Mouse (Mus musculus) forebrain, embryonic 16.5 days (tissue): ENCODE measurements around the gene Picalm. TPM values are rescaled to one million over a fixed set of nuclear protein-coding genes. Genes with fewer than 3 reads are reported as not detected.
"Not testable (repeated sequence)": the region's sequence is repeated elsewhere in the genome, so short reads cannot be mapped to it uniquely, and the experiment has no call there.

Experiments
- ATAC-seq: fragments of 200-750 bp; cut with Nextera tagmentation; 2 replicates; pipeline ENCODE4 v1.8.0; 2017; ENCODE audit warnings: mild to moderate bottlenecking, moderate library complexity
- H3K27ac ChIP-seq: fragments of 300-500 bp; sonication (generic); 2 replicates; pipeline ENCODE4 v1.5.1; 2014; ENCODE audit warnings: low read length, control low read depth
- H3K27me3 ChIP-seq: fragments of 300-500 bp; sonication (generic); replicated peaks from 2 replicates; pipeline ENCODE4 v1.6.1; 2014; ENCODE audit warnings: low read length; ENCODE audit not compliant: control insufficient read depth, insufficient read depth
- H3K36me3 ChIP-seq: fragments of 300-500 bp; sonication (generic); 2 replicates; pipeline ENCODE4 v1.6.1; 2014; ENCODE audit not compliant: control insufficient read depth, insufficient read depth
- H3K4me1 ChIP-seq: fragments of 300-500 bp; sonication (generic); replicated peaks from 2 replicates; pipeline ENCODE4 v1.6.1; 2014; ENCODE audit warnings: low read length; ENCODE audit not compliant: control insufficient read depth, insufficient read depth
- H3K4me2 ChIP-seq: fragments of 300-500 bp; sonication (generic); 2 replicates; pipeline ENCODE4 v1.6.1; 2014; ENCODE audit warnings: mild to moderate bottlenecking, low read length, control low read depth
- H3K4me3 ChIP-seq: fragments of 300-500 bp; sonication (generic); replicated peaks from 2 replicates; pipeline ENCODE4 v1.5.1; 2014; ENCODE audit warnings: mild to moderate bottlenecking, low read length, control low read depth
- H3K9ac ChIP-seq: fragments of 300-500 bp; sonication (generic); replicated peaks from 2 replicates; pipeline ENCODE4 v1.6.1; 2014; ENCODE audit warnings: low read depth, low read length, control low read depth
- H3K9me3 ChIP-seq: fragments of 300-500 bp; sonication (generic); 2 replicates; pipeline ENCODE4 v1.6.1; 2016; ENCODE audit warnings: low read length; ENCODE audit not compliant: control insufficient read depth
- WGBS: fragments of 180-500 bp; shearing (Covaris S2); extraction: QIAGEN DNeasy Blood & Tissue Kit; methylation state at CpG from one replicate; pipeline ENCODE4 v1.1.7; 2014; 5-methylcytosine and 5-hydroxymethylcytosine counted together
- polyA plus RNA-seq: library from polyadenylated mRNA; unstranded; fragments of >200 nt; fragmentation: Nextera tagmentation; extraction: Ambion mirVana; gene quantifications from 2 replicates; pipeline ENCODE4 v1.2.1, GENCODE M21; 2015

The Picalm gene
- polyA plus RNA-seq, 1 experiment from 2014 or later: 51.2 TPM

GRCm38 (mm10) chr7:90216511-90216910, 86.5 kb downstream of the Picalm start:
- WGBS: 30% methylated on average over 8 of the region's 8 CpGs
- Histone ChIP-seq H3K4me3 (no peak overlapping the region), H3K9me3 (no peaks in the 10 kb centered on the region), H3K27me3 (no peaks in the 10 kb centered on the region), H3K36me3 (no peaks in the 10 kb centered on the region), H3K9ac (no peak overlapping the region), H3K4me1 (peaks cover 3% of the 10 kb centered on the region; the same call in 1 of the 2 replicates), H3K27ac (no peak overlapping the region), H3K4me2 (no peak overlapping the region)
- peak; percentile 76 for ATAC-seq

DNA sequence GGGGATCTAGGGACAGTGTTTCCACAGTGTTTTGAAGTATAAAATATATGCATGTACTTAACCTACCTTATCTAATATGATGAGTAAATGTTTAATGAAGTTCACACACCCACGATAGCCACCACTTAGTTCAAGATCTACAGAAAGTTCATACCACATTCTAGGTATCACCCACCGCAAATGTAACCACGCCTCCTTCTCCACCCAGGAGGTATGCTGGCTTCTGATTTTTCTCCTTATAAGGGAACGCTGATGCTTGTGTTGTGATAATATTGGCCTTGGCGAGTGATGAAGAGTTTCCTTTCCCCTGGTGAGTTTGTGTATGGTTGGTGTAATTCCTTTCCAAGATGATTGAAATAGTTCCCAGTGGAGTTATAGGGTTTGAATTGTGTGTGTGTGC, 88.1 kb downstream of the Picalm start:
- Histone ChIP-seq H3K4me3 (no peak overlapping the region), H3K4me2 (no peak overlapping the region), H3K9ac (no peak overlapping the region), H3K36me3 (no peaks in the 10 kb centered on the region), H3K27me3 (no peaks in the 10 kb centered on the region), H3K9me3 (no peaks in the 10 kb centered on the region), H3K4me1 (peaks cover 3% of the 10 kb centered on the region; the same call in 1 of the 2 replicates), H3K27ac (no peak overlapping the region)
- 91% methylated on average over 5 of the region's 5 CpGs for WGBS
- ATAC-seq: no peak

GRCm38 (mm10) chr7:90221487-90221886, 91.5 kb downstream of the Picalm start:
- H3K9ac ChIP-seq: no peak overlapping the region
- WGBS: 80% methylated on average over 2 of the region's 2 CpGs
- no peak for ATAC-seq
- no peak overlapping the region for H3K4me2 ChIP-seq
- no peak overlapping the region for H3K4me3 ChIP-seq
- no peaks in the 10 kb centered on the region for H3K27me3 ChIP-seq
- no peak overlapping the region for H3K27ac ChIP-seq
- no peaks in the 10 kb centered on the region for H3K36me3 ChIP-seq
- H3K9me3 ChIP-seq: no peaks in the 10 kb centered on the region
- H3K4me1 ChIP-seq: peaks cover 3% of the 10 kb centered on the region; the same call in 1 of the 2 replicates

- 93% methylated on average over 4 of the region's 4 CpGs for WGBS
- no peak for ATAC-seq
Measured at GRCm38 (mm10) chr7:90228075-90228474, 98.1 kb downstream of the Picalm start.

DNA sequence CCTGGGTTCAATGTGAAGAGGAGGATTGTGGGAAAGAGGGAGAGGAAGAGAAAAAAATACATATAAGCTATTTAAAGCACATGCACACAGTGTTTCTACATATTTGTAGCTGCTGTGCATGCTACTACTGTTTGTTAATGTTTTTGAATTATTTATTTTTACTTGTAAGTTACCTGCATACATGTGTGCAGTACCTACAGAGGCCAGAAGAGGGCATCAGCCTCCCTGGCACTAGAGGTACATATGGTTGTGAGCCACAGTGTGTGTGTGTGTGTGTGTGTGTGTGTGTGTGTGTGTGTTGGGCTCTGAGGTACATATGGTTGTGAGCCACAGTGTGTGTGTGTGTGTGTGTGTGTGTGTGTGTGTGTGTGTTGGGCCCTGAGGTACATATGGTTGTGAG, 98.9 kb downstream of the Picalm start:
- not testable (repeated sequence) for H3K9ac ChIP-seq, H3K4me2 ChIP-seq, H3K36me3 ChIP-seq, H3K4me3 ChIP-seq, H3K27ac ChIP-seq, ATAC-seq, H3K4me1 ChIP-seq, H3K27me3 ChIP-seq, H3K9me3 ChIP-seq

More at GRCm38 (mm10) chr7:90228075-90228474, 98.1 kb downstream of the Picalm start:
- no peaks in the 10 kb centered on the region for H3K27me3 ChIP-seq
- H3K9ac ChIP-seq: no peak overlapping the region
- no peak overlapping the region for H3K27ac ChIP-seq
- no peak overlapping the region for H3K4me3 ChIP-seq
- H3K4me1 ChIP-seq: no peaks in the 10 kb centered on the region
- H3K9me3 ChIP-seq: no peaks in the 10 kb centered on the region
- H3K36me3 ChIP-seq: no peaks in the 10 kb centered on the region
- H3K4me2 ChIP-seq: no peak overlapping the region

DNA sequence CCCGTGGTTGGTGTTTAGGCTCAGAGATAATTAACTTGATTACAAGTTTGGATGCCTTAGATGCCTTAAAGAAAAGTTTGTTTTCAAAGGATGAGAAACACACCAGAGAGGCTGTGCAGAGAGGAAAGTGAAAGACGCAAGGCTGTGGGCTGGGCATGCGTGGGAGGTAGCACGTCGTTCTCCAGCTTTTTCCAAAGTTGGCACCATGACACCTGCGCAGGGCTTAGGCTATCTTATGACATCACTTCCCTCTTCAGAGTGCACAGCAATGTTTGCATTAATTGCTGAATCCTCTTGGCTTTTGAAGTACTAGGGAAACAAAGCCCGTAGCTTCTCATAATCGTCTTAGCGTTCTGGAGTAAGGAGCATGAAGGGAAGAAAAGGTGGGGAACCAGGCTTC, 101.4 kb downstream of the Picalm start:
- WGBS: 54% methylated on average over 9 of the region's 9 CpGs
- Histone ChIP-seq H3K36me3 (no peaks in the 10 kb centered on the region), H3K4me3 (no peak overlapping the region), H3K9ac (no peak overlapping the region), H3K27ac (no peak overlapping the region), H3K4me2 (no peak overlapping the region), H3K4me1 (no peaks in the 10 kb centered on the region), H3K27me3 (no peaks in the 10 kb centered on the region), H3K9me3 (no peaks in the 10 kb centered on the region)
- ATAC-seq: no peak

- 65% methylated on average over 4 of the region's 4 CpGs for WGBS
- H3K4me3 ChIP-seq: no peak overlapping the region
- no peaks in the 10 kb centered on the region for H3K9me3 ChIP-seq
- H3K4me1 ChIP-seq: no peaks in the 10 kb centered on the region
- no peaks in the 10 kb centered on the region for H3K27me3 ChIP-seq
- ATAC-seq: no peak
- no peaks in the 10 kb centered on the region for H3K36me3 ChIP-seq
- no peak overlapping the region for H3K9ac ChIP-seq
- no peak overlapping the region for H3K27ac ChIP-seq
- H3K4me2 ChIP-seq: no peak overlapping the region
Measured at GRCm38 (mm10) chr7:90233921-90234320, 103.9 kb downstream of the Picalm start.

DNA sequence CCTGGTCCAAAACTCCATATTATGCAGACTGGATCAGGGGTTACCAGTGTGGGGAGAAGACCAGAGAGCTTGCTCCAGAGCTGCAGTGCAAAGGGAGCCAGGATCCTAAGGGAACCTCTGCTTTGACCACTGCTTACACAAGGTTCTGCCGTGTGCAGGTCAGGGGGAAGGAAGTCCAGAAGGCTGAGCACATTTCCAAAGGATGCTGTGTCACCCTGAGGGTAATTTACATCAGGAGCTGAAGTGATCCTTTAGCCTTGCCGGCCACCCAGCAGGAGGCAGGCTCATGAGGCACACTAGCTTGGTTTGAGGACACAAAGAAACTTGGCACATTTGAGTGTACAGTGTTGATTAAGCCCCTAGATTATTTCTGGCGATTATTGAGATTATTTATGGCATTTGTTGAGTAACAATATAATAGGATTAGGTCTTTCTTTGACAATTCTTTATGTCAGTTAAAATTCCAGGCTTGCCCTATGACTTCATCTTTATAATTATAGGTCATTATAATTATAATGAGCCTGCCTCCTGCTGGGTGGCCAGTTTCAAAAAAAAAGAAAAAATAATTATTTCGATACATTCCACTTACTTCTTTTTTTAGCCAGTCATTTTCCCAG, 106.4 kb downstream of the Picalm start:
- H3K9me3 ChIP-seq: no peaks in the 10 kb centered on the region
- H3K27me3 ChIP-seq: no peaks in the 10 kb centered on the region
- H3K9ac ChIP-seq: no peak overlapping the region
- H3K4me3 ChIP-seq: no peak overlapping the region
- H3K27ac ChIP-seq: no peak overlapping the region
- 18% methylated on average over 4 of the region's 4 CpGs for WGBS
- no peaks in the 10 kb centered on the region for H3K36me3 ChIP-seq
- H3K4me2 ChIP-seq: no peak overlapping the region
- no peaks in the 10 kb centered on the region for H3K4me1 ChIP-seq
- ATAC-seq: no peak

DNA sequence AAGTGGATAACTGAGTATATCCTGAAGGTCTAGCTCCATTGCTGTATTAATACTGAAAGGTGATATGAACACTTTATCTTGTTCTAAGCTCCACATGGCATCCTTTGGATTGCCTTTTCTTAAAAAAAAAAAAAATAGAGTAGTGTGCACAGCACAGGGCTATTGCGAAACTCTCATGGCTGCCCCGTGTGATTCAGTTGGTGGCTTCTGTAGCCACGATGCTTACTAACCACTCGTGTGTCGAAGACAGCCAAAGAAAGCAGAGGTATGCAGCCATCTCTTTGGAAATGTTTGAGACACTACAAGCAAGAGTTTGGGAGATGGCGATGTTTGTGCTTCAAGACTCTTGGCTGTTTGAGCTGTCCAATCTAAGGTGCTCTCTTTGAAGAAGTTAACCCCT, 113.1 kb downstream of the Picalm start:
- Histone ChIP-seq H3K4me3 (no peak overlapping the region), H3K9me3 (no peaks in the 10 kb centered on the region), H3K4me2 (no peak overlapping the region), H3K9ac (no peak overlapping the region), H3K27ac (no peak overlapping the region), H3K4me1 (no peaks in the 10 kb centered on the region), H3K27me3 (no peaks in the 10 kb centered on the region), H3K36me3 (no peaks in the 10 kb centered on the region)
- ATAC-seq: no peak
- 93% methylated on average over 6 of the region's 6 CpGs for WGBS

DNA sequence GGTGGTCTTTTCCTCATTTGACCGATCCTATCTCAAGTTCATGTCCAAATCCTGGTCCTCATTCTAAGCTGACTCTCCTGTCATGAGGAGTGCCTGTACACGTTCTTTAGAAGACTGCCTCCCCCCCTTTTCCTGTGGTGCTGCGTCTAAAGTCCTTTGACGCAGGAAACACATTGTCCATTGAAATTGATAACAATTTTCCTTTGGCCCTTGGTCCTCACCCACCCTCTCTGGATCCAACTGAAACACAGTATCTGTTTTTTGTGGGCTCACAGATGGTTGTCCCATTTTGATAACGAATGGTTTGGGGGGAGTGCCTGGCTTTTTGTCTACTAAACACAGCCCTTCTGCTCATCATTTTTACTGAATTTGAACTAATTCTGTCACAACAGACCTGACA, 113.6 kb downstream of the Picalm start:
- Histone ChIP-seq H3K4me2 (no peak overlapping the region), H3K27ac (no peak overlapping the region), H3K4me3 (no peak overlapping the region), H3K36me3 (no peaks in the 10 kb centered on the region), H3K9me3 (no peaks in the 10 kb centered on the region), H3K9ac (no peak overlapping the region), H3K4me1 (no peaks in the 10 kb centered on the region), H3K27me3 (no peaks in the 10 kb centered on the region)
- ATAC-seq: no peak
- 75% methylated on average over 5 of the region's 5 CpGs for WGBS
